ENCODE assay signal across 14 mouse cellular contexts in the genomic region with DNA sequence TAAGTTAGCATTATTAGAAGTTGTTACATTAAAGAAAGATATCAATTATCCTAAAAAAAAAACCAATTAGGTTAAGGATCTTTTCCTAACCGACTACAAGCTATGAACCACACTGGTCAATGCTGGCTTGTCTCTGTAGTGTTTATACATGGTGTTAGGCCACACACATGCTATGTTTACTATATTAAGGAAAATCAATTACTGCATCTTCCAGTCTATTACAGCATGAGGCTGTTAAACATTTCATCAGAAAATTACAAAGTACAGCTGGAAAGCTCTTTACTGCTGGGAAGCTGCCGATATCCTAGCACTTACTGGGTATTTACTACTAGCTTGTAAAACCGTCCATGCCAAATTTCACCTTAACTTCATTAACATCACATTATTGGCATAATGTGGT.
"Had no signal": no experiment of that assay in that cellular context is flagged by ENCODE, and none has a peak within 500 bp of the region (broad histone marks: within the 10 kb centered on the region; RNA-seq: fewer than 3 reads in every experiment).

No protein-coding gene starts in this region.

- H3K36me3 ChIP-seq: neural tube, embryonic 13.5 days; neural tube, embryonic 15.5 days; stomach, embryonic 15.5 days had no signal

- H3K27me3 ChIP-seq: neural tube, embryonic 13.5 days; neural tube, embryonic 15.5 days; stomach, embryonic 15.5 days had no signal

- H3K27ac ChIP-seq: neural tube, embryonic 13.5 days; neural tube, embryonic 15.5 days; stomach, postnatal 0 days had no signal

- H3K4me3 ChIP-seq: neural tube, embryonic 13.5 days; neural tube, embryonic 15.5 days; stomach, embryonic 15.5 days had no signal

- H3K9me3 ChIP-seq: neural tube, embryonic 13.5 days; neural tube, embryonic 15.5 days; stomach, embryonic 15.5 days had no signal

- DNase-seq: retina, postnatal 1 day; right cerebral cortex, postnatal 14 days; right cerebral cortex, postnatal 4 days; spleen, adult 18-20 months; thymus, adult 18-20 months; thymus, adult 2 months; thymus, postnatal 14 days; thymus, postnatal 25 days; thymus, postnatal 36 days; thymus, postnatal 4 days had no signal

- H3K4me2 ChIP-seq: neural tube, embryonic 13.5 days; neural tube, embryonic 15.5 days; stomach, embryonic 15.5 days had no signal

- H3K4me1 ChIP-seq: neural tube, embryonic 13.5 days; stomach, embryonic 15.5 days had no signal

- H3K9ac ChIP-seq: neural tube, embryonic 13.5 days; neural tube, embryonic 15.5 days; stomach, embryonic 15.5 days had no signal
